Mouse (Mus musculus): ENCODE measurements at regions not wholly inside any gene's neighbourhood (a gene's known extent, or its start where the extent isn't known, plus 50 kb on each side); places are given as distances from the start of the nearest gene placed in this dataset.

- H3K9me3 ChIP-seq (ENCODE audit: low read length) = peaks cover 5% of the 10 kb centered on the region
- no peak overlapping the region for H3K4me3 ChIP-seq (replicated peaks; ENCODE audit: low read length)
- no peaks in the 10 kb centered on the region for H3K4me1 ChIP-seq (replicated peaks; ENCODE audit: low read depth, low read length)
- no peaks in the 10 kb centered on the region for H3K27me3 ChIP-seq (ENCODE audit: insufficient read depth, low read length)
- TF ChIP-seq NANOG (IDR thresholded peaks at IDR 0.05; ENCODE audit: borderline replicate concordance, low read length) (no peak), CTCF (conservative IDR thresholded peaks at IDR 0.05; ENCODE audit: low read length) (no peak), POU5F1 (IDR thresholded peaks at IDR 0.05; ENCODE audit: borderline replicate concordance, low read length) (no peak)
- no peaks in the 10 kb centered on the region for H3K36me3 ChIP-seq (ENCODE audit: insufficient read depth, low read length)
These were observed 241.2 kb downstream of the Cog6 start for GRCm38 (mm10) chr3:52775875-52776274.

DNA sequence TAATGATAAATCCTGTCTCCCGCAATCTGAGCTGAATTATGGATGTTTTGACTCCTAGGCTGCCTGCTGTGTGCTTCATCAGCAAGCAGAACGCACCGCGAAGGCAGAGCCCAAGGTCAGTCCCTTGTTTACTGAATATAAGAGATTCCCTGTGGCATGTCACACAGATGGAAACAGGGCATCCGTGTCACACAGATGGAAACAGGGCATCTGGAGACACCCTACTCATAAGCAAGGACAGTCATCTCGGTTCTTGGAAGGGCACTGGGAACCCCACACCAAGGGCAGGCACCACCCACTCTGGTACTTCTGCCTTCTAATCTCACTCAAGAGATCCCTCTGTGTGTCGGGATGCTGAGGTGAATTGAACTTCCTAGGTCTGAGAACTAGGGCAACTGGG is 241.9 kb downstream of the Cog6 start:
- Histone ChIP-seq H3K9me3 (ENCODE audit: low read length) (peaks cover 12% of the 10 kb centered on the region), H3K4me3 (replicated peaks; ENCODE audit: low read length) (no peak overlapping the region), H3K36me3 (ENCODE audit: insufficient read depth, low read length) (no peaks in the 10 kb centered on the region), H3K27me3 (ENCODE audit: insufficient read depth, low read length) (no peaks in the 10 kb centered on the region), H3K4me1 (replicated peaks; ENCODE audit: low read depth, low read length) (no peaks in the 10 kb centered on the region)
- TF ChIP-seq POU5F1 (IDR thresholded peaks at IDR 0.05; ENCODE audit: borderline replicate concordance, low read length) (no peak), CTCF (conservative IDR thresholded peaks at IDR 0.05; ENCODE audit: low read length) (no peak), NANOG (IDR thresholded peaks at IDR 0.05; ENCODE audit: borderline replicate concordance, low read length) (no peak)

DNA sequence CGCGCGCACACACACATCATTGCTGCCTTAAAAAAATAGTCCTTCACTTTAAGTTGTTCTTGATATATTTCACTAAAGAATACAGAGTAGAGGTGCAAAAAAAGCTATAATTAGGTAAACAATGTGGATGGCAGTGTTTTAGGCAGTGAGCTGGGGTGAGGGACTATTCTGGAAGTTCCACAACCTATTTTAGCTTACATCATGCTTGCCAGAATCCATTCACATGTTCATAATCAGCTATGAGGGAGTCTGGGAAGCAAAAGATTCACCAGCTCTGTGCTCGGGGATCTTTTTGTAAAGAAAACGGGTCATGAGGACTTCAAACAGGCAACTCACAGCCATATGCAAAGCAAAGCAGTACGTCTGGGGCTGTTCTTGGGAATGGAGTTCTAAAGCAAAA is 242.3 kb downstream of the Cog6 start:
- Histone ChIP-seq H3K27me3 (ENCODE audit: insufficient read depth, low read length) (no peaks in the 10 kb centered on the region), H3K4me1 (replicated peaks; ENCODE audit: low read depth, low read length) (no peaks in the 10 kb centered on the region), H3K9me3 (ENCODE audit: low read length) (peaks cover 17% of the 10 kb centered on the region), H3K4me3 (replicated peaks; ENCODE audit: low read length) (no peak overlapping the region), H3K36me3 (ENCODE audit: insufficient read depth, low read length) (no peaks in the 10 kb centered on the region)
- TF ChIP-seq NANOG (IDR thresholded peaks at IDR 0.05; ENCODE audit: borderline replicate concordance, low read length) (no peak), CTCF (conservative IDR thresholded peaks at IDR 0.05; ENCODE audit: low read length) (no peak), POU5F1 (IDR thresholded peaks at IDR 0.05; ENCODE audit: borderline replicate concordance, low read length) (no peak)

- Histone ChIP-seq H3K27me3 (ENCODE audit: insufficient read depth, low read length) (no peaks in the 10 kb centered on the region), H3K36me3 (ENCODE audit: insufficient read depth, low read length) (no peaks in the 10 kb centered on the region), H3K4me1 (replicated peaks; ENCODE audit: low read depth, low read length) (no peaks in the 10 kb centered on the region), H3K9me3 (ENCODE audit: low read length) (peaks cover 76% of the 10 kb centered on the region), H3K4me3 (replicated peaks; ENCODE audit: low read length) (no peak overlapping the region)
- TF ChIP-seq POU5F1 (IDR thresholded peaks at IDR 0.05; ENCODE audit: borderline replicate concordance, low read length) (no peak), CTCF (conservative IDR thresholded peaks at IDR 0.05; ENCODE audit: low read length) (no peak), NANOG (IDR thresholded peaks at IDR 0.05; ENCODE audit: borderline replicate concordance, low read length) (no peak)
These were observed 249.8 kb downstream of the Cog6 start for GRCm38 (mm10) chr3:52767276-52767675.

GRCm38 (mm10) chr3:52766841-52767240 is 250.2 kb downstream of the Cog6 start:
- Histone ChIP-seq H3K4me3 (replicated peaks; ENCODE audit: low read length) (no peak overlapping the region), H3K36me3 (ENCODE audit: insufficient read depth, low read length) (no peaks in the 10 kb centered on the region), H3K27me3 (ENCODE audit: insufficient read depth, low read length) (no peaks in the 10 kb centered on the region), H3K9me3 (ENCODE audit: low read length) (peaks cover 80% of the 10 kb centered on the region), H3K4me1 (replicated peaks; ENCODE audit: low read depth, low read length) (no peaks in the 10 kb centered on the region)
- TF ChIP-seq NANOG (IDR thresholded peaks at IDR 0.05; ENCODE audit: borderline replicate concordance, low read length) = no peak
- TF ChIP-seq POU5F1 (IDR thresholded peaks at IDR 0.05; ENCODE audit: borderline replicate concordance, low read length) = no peak
- TF ChIP-seq CTCF (conservative IDR thresholded peaks at IDR 0.05; ENCODE audit: low read length) = no peak

- Histone ChIP-seq H3K36me3 (ENCODE audit: insufficient read depth, low read length) (no peaks in the 10 kb centered on the region), H3K27me3 (ENCODE audit: insufficient read depth, low read length) (no peaks in the 10 kb centered on the region), H3K4me1 (replicated peaks; ENCODE audit: low read depth, low read length) (no peaks in the 10 kb centered on the region), H3K4me3 (replicated peaks; ENCODE audit: low read length) (no peak overlapping the region), H3K9me3 (ENCODE audit: low read length) (peaks cover 58% of the 10 kb centered on the region)
- TF ChIP-seq POU5F1 (IDR thresholded peaks at IDR 0.05; ENCODE audit: borderline replicate concordance, low read length) (no peak), CTCF (conservative IDR thresholded peaks at IDR 0.05; ENCODE audit: low read length) (no peak), NANOG (IDR thresholded peaks at IDR 0.05; ENCODE audit: borderline replicate concordance, low read length) (no peak)
These were observed 252.9 kb downstream of the Cog6 start for GRCm38 (mm10) chr3:52764166-52764565.

GRCm38 (mm10) chr3:52763660-52764059 is 253.4 kb downstream of the Cog6 start:
- H3K4me3 ChIP-seq (replicated peaks; ENCODE audit: low read length) = no peak overlapping the region
- no peaks in the 10 kb centered on the region for H3K27me3 ChIP-seq (ENCODE audit: insufficient read depth, low read length)
- H3K9me3 ChIP-seq (ENCODE audit: low read length) = peaks cover 53% of the 10 kb centered on the region
- no peaks in the 10 kb centered on the region for H3K36me3 ChIP-seq (ENCODE audit: insufficient read depth, low read length)
- no peaks in the 10 kb centered on the region for H3K4me1 ChIP-seq (replicated peaks; ENCODE audit: low read depth, low read length)
- TF ChIP-seq NANOG (IDR thresholded peaks at IDR 0.05; ENCODE audit: borderline replicate concordance, low read length) (no peak), CTCF (conservative IDR thresholded peaks at IDR 0.05; ENCODE audit: low read length) (no peak), POU5F1 (IDR thresholded peaks at IDR 0.05; ENCODE audit: borderline replicate concordance, low read length) (no peak)

DNA sequence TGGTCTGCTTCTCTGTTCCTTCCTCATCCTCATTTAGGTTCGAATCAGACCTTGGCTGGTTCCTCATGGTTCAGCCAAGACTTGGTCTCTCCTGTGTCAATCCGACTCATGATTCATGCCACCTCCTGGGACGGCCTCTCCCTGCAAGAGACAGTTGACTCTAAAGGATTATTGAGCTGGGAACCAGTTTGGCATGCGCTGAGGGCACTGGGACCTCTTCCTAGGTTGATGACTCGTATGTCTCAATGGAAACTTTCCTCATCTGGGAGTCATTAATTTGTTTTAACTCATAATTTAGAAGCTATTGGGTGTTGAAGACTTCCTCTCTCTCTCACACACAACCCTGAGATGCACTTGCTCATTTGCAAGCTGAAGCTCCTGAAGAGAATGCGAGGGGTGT is 254.5 kb downstream of the Cog6 start:
- Histone ChIP-seq H3K4me1 (replicated peaks; ENCODE audit: low read depth, low read length) (no peaks in the 10 kb centered on the region), H3K4me3 (replicated peaks; ENCODE audit: low read length) (no peak overlapping the region), H3K9me3 (ENCODE audit: low read length) (peaks cover 42% of the 10 kb centered on the region), H3K36me3 (ENCODE audit: insufficient read depth, low read length) (no peaks in the 10 kb centered on the region), H3K27me3 (ENCODE audit: insufficient read depth, low read length) (no peaks in the 10 kb centered on the region)
- no peak for TF ChIP-seq CTCF (conservative IDR thresholded peaks at IDR 0.05; ENCODE audit: low read length)
- TF ChIP-seq NANOG (IDR thresholded peaks at IDR 0.05; ENCODE audit: borderline replicate concordance, low read length) = no peak
- no peak for TF ChIP-seq POU5F1 (IDR thresholded peaks at IDR 0.05; ENCODE audit: borderline replicate concordance, low read length)

DNA sequence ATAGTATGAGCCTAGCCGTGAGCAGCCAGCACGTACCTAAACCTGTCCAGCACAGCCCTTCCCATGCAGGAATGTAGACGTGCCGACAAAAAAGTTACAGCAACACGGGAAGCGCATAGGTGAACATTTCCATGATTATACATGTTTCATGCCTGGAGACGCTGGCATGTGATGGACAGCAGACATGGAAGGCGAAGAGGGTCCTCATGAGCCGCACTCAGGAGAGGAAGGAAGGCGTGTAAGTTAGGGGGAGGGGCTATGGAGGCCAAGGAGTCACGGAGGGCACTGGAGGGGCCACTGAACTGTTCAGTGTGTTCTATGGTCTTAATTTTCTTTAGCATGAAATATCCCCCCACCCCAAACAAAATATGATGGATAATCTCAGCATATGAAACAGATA is 257.2 kb downstream of the Cog6 start:
- no peak for TF ChIP-seq CTCF (conservative IDR thresholded peaks at IDR 0.05; ENCODE audit: low read length)
- no peak for TF ChIP-seq NANOG (IDR thresholded peaks at IDR 0.05; ENCODE audit: borderline replicate concordance, low read length)
- TF ChIP-seq POU5F1 (IDR thresholded peaks at IDR 0.05; ENCODE audit: borderline replicate concordance, low read length) = no peak
- Histone ChIP-seq H3K9me3 (ENCODE audit: low read length) (peaks cover 20% of the 10 kb centered on the region), H3K4me3 (replicated peaks; ENCODE audit: low read length) (no peak overlapping the region), H3K27me3 (ENCODE audit: insufficient read depth, low read length) (no peaks in the 10 kb centered on the region), H3K4me1 (replicated peaks; ENCODE audit: low read depth, low read length) (no peaks in the 10 kb centered on the region), H3K36me3 (ENCODE audit: insufficient read depth, low read length) (no peaks in the 10 kb centered on the region)
